Mouse (Mus musculus) adrenal gland, adult 2 months (tissue): Measurements from ENCODE around the gene Gm826. TPM values are rescaled to one million over a fixed set of nuclear protein-coding genes. Genes with fewer than 3 reads are reported as not detected.

ENCODE experiments used
- DNase-seq: peaks from one replicate; pipeline ENCODE4 v3.0.0; 2021
- polyA plus RNA-seq: library from polyadenylated mRNA; depleted of rRNA; stranded (reverse); fragments of >200 nt; gene quantifications from 2 replicates; pipeline ENCODE4 v1.2.3, GENCODE M21; 2012; rRNA removed
- total RNA-seq, 2 experiments: library from RNA; stranded (reverse); gene quantifications; 2 replicates each; pipeline ENCODE4 v1.2.3; 2021

The Gm826 gene
- total and polyA plus RNA-seq, 3 experiments: 0.26 to 2.4 (median 1.9) TPM

GRCm38 (mm10) chr2:160288538-160289151, 45.3 kb downstream of the Gm826 start:
- no peak for DNase-seq

GRCm38 (mm10) chr2:160275959-160276657, 57.9 kb downstream of the Gm826 start:
- no peak for DNase-seq

GRCm38 (mm10) chr2:160267828-160268453, 66.0 kb downstream of the Gm826 start:
- peak; percentile 17 for DNase-seq

- DNase-seq: no peak
Measured at GRCm38 (mm10) chr2:160263861-160264260, 70.1 kb downstream of the Gm826 start.

- no peak for DNase-seq
Measured at GRCm38 (mm10) chr2:160261538-160261937, 72.4 kb downstream of the Gm826 start.

Other genes starting within 250 kb of the Gm826 start
- 10 to 100 TPM; 18.0 to 18.1 TPM for gene Mafb, start 32.9 kb upstream of the Gm826 start, total RNA-seq
- gene Mafb, start 32.9 kb upstream of the Gm826 start, polyA plus RNA-seq: 11.4 and 13.1 TPM in 2 replicates